Mouse (Mus musculus): Measurements from ENCODE around the gene Mon1b. TPM values are rescaled to one million over a fixed set of nuclear protein-coding genes. Genes with fewer than 3 reads are reported as not detected.

Gene Mon1b
- polyA plus RNA-seq (2016; fragmentation: Nextera tagmentation; extraction: Ambion mirVana) = 10.2 and 11.5 TPM in 2 replicates

DNA sequence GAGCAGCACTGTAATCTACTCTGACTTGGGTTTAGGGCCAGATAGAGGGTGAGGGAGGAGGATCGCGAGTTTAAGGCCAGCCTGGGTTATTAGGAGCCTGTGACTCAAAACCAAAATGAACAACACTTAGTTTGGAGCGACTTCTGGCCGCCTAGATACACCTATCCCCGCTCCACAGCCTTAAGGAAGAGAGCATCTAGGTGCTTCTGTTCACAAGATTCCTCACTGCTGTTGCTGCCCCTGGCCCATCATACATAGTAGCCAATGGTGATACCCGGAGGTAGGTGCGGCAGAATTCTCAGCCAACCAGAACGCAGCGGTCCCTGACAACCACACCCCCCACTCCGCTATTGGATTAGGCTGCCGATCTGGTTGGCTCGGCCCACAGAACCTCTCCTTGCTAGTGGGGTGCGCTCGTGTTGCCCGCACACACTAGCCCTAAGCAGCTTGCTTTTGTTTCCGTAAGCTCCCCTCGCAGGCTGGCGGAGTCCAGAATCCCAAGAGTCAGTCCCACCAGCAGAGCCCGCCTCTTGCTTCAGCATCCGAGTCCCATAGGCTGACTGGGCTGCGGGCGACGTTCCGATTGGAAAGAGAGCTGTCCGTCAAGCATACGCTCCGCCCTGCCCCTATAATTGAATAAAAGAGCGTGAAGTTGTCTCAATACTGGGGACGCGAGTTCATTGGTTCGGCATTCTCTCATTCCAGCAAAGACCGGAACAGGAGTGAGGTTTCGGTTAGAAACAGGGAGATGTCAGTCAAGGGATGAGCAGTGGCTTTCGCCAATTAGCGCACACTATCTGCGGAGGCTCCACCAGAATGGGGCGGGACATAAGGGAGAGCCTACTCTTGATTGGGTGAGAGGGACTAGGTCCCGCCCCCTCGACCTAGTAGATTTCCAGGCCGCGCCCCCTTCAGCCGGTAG lies at the start of gene Mon1b:
Gene Mon1b (plus strand): TSS at position 918 of the 922 bp plus-strand sequence.
- no peaks in the 10 kb centered on the region for H3K9me3 ChIP-seq
- peak; percentile 97 for DNase-seq (ENCODE audit: low spot score)
- peaks cover 24% of the 10 kb centered on the region for H3K36me3 ChIP-seq
- H3K27ac ChIP-seq = peak within 1 kb of the TSS; percentile 97
- H3K4me3 ChIP-seq = peak within 1 kb of the TSS; percentile 81
- no peaks in the 10 kb centered on the region for H3K27me3 ChIP-seq (ENCODE audit: insufficient read depth, poor library complexity, severe bottlenecking)
- whole genome bisulfite sequencing = under 1% methylated on average over 42 of the region's 42 CpGs
- H3K4me1 ChIP-seq (replicated peaks) = peaks cover 24% of the 10 kb centered on the region

GRCm38 (mm10) chr8:113598401-113598800 lies 37.0 kb upstream of the Mon1b start:
- Histone ChIP-seq H3K4me1 (replicated peaks) (no peaks in the 10 kb centered on the region), H3K27ac (no peak overlapping the region), H3K36me3 (no peaks in the 10 kb centered on the region), H3K4me3 (no peak overlapping the region), H3K9me3 (no peaks in the 10 kb centered on the region), H3K27me3 (ENCODE audit: insufficient read depth, poor library complexity, severe bottlenecking) (no peaks in the 10 kb centered on the region)
- WGBS = 47% methylated on average over 3 of the region's 3 CpGs
- DNase-seq (ENCODE audit: low spot score) = no peak

DNA sequence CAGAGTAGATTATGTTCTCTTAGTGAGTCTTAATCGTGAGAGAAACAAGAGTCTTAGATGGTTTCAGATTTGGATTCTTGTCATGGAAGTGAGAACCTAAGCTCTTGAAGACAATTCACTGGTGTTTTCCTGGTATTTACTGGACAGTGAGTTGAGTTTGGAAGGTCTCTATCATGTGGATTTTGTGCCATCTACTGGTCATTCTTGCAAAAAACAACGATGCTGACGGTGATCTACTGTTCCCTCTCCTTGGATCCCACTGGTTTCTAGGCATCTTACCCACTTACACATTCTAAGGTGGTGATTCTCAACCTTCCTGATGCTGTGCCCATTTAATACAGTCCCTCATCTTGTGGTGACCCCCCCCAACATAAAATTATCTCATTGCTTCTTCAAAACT lies 2.8 kb upstream of the Mon1b start:
- peaks cover 24% of the 10 kb centered on the region for H3K4me1 ChIP-seq (replicated peaks)
- DNase-seq (ENCODE audit: low spot score) = no peak
- no peaks in the 10 kb centered on the region for H3K9me3 ChIP-seq
- no peaks in the 10 kb centered on the region for H3K27me3 ChIP-seq (ENCODE audit: insufficient read depth, poor library complexity, severe bottlenecking)
- 8% methylated on average over 3 of the region's 3 CpGs for whole genome bisulfite sequencing
- no peak overlapping the region for H3K27ac ChIP-seq
- H3K36me3 ChIP-seq = peaks cover 1% of the 10 kb centered on the region
- no peak overlapping the region for H3K4me3 ChIP-seq

GRCm38 (mm10) chr8:113634161-113634560 lies 1.2 kb upstream of the Mon1b start:
- no peaks in the 10 kb centered on the region for H3K9me3 ChIP-seq
- peaks cover 24% of the 10 kb centered on the region for H3K4me1 ChIP-seq (replicated peaks)
- peaks cover 17% of the 10 kb centered on the region for H3K36me3 ChIP-seq
- H3K27me3 ChIP-seq (ENCODE audit: insufficient read depth, poor library complexity, severe bottlenecking) = no peaks in the 10 kb centered on the region
- DNase-seq (ENCODE audit: low spot score) = no peak
- peak overlapping the region; percentile 97 for H3K27ac ChIP-seq
- H3K4me3 ChIP-seq = peak overlapping the region; percentile 81
- 40% methylated on average over 12 of the region's 12 CpGs for WGBS

DNA sequence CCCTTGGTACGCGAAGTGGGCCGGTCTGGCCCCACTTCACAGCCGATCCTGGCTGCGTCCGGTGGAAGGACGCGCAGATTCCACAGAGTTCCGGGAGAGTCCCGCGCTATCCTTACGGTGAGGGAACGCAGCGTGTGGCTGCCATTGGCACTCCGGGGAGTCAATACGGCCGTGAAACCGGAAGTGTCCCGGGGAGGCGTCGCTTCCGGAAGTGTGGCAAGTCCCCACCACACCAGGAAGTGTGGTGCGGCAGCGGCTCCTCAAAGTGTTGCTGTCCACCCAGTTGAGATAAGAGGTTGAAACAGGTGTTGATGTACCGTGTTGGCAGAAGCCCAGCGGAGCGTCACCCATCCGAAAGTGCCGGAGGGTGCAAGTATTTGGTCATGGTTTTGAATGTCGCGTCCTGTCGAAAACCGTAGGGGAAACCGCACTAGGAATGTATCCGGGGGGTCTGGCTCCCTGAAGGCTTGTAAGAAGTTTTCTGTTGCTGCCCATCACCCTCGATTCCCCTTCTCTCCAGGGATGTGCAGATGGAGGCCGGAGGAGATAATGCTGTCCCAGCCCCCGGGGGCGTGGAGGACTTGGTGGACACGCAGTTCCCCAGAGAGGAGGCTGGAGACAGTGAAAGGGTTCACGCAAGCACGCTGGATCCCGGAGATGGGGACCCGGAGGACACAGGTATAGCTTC lies 349 bp downstream of the Mon1b start:
- H3K27me3 ChIP-seq (ENCODE audit: insufficient read depth, poor library complexity, severe bottlenecking) = no peaks in the 10 kb centered on the region
- DNase-seq (ENCODE audit: low spot score) = no peak
- H3K36me3 ChIP-seq = peaks cover 32% of the 10 kb centered on the region
- under 1% methylated on average over 44 of the region's 44 CpGs for WGBS
- peaks cover 24% of the 10 kb centered on the region for H3K4me1 ChIP-seq (replicated peaks)
- H3K27ac ChIP-seq = peak overlapping the region; percentile 97
- H3K9me3 ChIP-seq = no peaks in the 10 kb centered on the region
- H3K4me3 ChIP-seq = peak overlapping the region; percentile 81

DNA sequence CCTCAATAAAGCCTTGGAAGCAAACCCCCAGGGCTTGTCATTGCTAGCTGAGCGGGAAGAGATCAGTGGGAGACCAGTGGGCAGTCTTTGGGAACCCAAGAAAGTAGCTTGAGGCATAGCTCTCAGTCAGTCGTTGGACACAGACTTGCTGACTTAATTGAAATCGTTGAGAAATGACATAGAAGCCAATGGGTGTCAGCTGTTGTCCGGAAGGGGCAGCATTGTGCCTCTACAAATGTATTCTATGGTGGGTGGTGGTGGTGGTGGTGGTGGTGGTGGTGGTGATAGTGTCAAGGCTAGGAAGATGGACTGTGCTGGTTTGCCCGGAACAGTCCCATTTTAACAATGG lies 867 bp downstream of the Mon1b start:
- H3K27me3 ChIP-seq (ENCODE audit: insufficient read depth, poor library complexity, severe bottlenecking) = no peaks in the 10 kb centered on the region
- H3K27ac ChIP-seq = peak overlapping the region; percentile 97
- H3K9me3 ChIP-seq = no peaks in the 10 kb centered on the region
- 39% methylated on average over 5 of the region's 5 CpGs for WGBS
- H3K36me3 ChIP-seq = peaks cover 38% of the 10 kb centered on the region
- peak overlapping the region; percentile 81 for H3K4me3 ChIP-seq
- peaks cover 24% of the 10 kb centered on the region for H3K4me1 ChIP-seq (replicated peaks)
- no peak for DNase-seq (ENCODE audit: low spot score)

GRCm38 (mm10) chr8:113640357-113640756 lies 5.0 kb downstream of the Mon1b start:
- no peak for DNase-seq (ENCODE audit: low spot score)
- H3K36me3 ChIP-seq = peaks cover 61% of the 10 kb centered on the region
- 92% methylated on average over 8 of the region's 8 CpGs for WGBS
- H3K4me3 ChIP-seq = no peak overlapping the region
- H3K4me1 ChIP-seq (replicated peaks) = peaks cover 16% of the 10 kb centered on the region
- H3K27me3 ChIP-seq (ENCODE audit: insufficient read depth, poor library complexity, severe bottlenecking) = no peaks in the 10 kb centered on the region
- H3K27ac ChIP-seq = no peak overlapping the region
- no peaks in the 10 kb centered on the region for H3K9me3 ChIP-seq

GRCm38 (mm10) chr8:113642926-113643325 lies 7.5 kb downstream of the Mon1b start, which contains the start of gene Syce1l:
TSS of gene Syce1l (plus strand) at chr8:113643213.
- peaks cover 56% of the 10 kb centered on the region for H3K36me3 ChIP-seq

GRCm38 (mm10) chr8:113643479-113644210 lies 8.3 kb downstream of the Mon1b start:
- Histone ChIP-seq H3K4me3 (no peak overlapping the region), H3K4me1 (replicated peaks) (no peaks in the 10 kb centered on the region), H3K27ac (no peak overlapping the region), H3K9me3 (no peaks in the 10 kb centered on the region), H3K36me3 (peaks cover 49% of the 10 kb centered on the region), H3K27me3 (ENCODE audit: insufficient read depth, poor library complexity, severe bottlenecking) (no peaks in the 10 kb centered on the region)
- no peak for DNase-seq (ENCODE audit: low spot score)
- WGBS = 90% methylated on average over 8 of the region's 8 CpGs

More at GRCm38 (mm10) chr8:113642926-113643325, 7.5 kb downstream of the Mon1b start, which contains the start of gene Syce1l:
- H3K27ac ChIP-seq = no peak within 1 kb of the TSS
- no peaks in the 10 kb centered on the region for H3K4me1 ChIP-seq (replicated peaks)
- no peaks in the 10 kb centered on the region for H3K27me3 ChIP-seq (ENCODE audit: insufficient read depth, poor library complexity, severe bottlenecking)
- 94% methylated on average over 16 of the region's 16 CpGs for WGBS
- no peak within 1 kb of the TSS for H3K4me3 ChIP-seq
- no peak for DNase-seq (ENCODE audit: low spot score)
- H3K9me3 ChIP-seq = no peaks in the 10 kb centered on the region

DNA sequence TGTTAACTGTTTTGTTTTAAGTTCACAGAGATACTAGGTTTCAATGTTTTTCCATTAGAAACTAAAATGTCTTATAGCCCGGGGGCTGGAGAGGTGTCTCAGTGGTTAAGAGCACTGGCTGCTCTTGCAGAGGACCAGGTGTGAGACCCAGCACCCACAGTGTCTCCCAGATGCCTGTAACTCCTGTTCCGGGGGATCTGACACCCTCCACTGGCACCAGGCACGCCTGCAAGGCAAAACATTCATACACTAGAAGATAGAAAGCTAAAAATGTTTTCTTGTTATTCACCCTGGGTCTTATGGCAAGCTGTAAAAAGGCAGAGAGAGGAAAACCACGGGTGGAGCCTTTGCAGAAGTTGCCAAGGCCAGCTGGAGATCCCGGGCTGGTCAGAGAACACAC lies 9.8 kb downstream of the Mon1b start:
- Histone ChIP-seq H3K27ac (no peak overlapping the region), H3K9me3 (no peaks in the 10 kb centered on the region), H3K27me3 (ENCODE audit: insufficient read depth, poor library complexity, severe bottlenecking) (no peaks in the 10 kb centered on the region), H3K4me1 (replicated peaks) (no peaks in the 10 kb centered on the region), H3K36me3 (peaks cover 33% of the 10 kb centered on the region), H3K4me3 (no peak overlapping the region)
- DNase-seq (ENCODE audit: low spot score) = no peak
- 85% methylated on average over 5 of the region's 5 CpGs for WGBS

DNA sequence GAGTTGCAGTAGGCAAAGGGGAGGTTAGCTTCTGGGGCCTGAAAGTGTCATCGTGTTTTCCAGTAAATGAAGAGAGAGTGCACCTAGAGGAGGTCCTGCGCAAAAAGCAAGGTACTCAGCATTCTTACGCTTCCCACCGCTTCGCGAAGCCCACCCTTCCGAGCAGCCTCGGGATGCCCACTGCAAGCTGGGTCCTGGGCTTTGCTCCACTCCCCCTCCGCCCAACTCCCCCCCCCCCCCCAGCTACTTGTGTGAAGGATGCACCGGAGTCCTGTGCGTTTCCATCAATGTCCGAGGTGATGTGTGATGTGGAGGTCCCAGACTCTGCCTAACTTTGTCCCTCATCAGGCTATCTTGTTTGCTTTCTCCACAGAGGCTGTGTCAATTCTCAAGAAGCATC lies 17.1 kb downstream of the Mon1b start:
- Histone ChIP-seq H3K4me3 (no peak overlapping the region), H3K27me3 (ENCODE audit: insufficient read depth, poor library complexity, severe bottlenecking) (no peaks in the 10 kb centered on the region), H3K27ac (no peak overlapping the region), H3K4me1 (replicated peaks) (no peaks in the 10 kb centered on the region), H3K9me3 (no peaks in the 10 kb centered on the region), H3K36me3 (no peaks in the 10 kb centered on the region)
- 87% methylated on average over 12 of the region's 12 CpGs for WGBS
- no peak for DNase-seq (ENCODE audit: low spot score)

DNA sequence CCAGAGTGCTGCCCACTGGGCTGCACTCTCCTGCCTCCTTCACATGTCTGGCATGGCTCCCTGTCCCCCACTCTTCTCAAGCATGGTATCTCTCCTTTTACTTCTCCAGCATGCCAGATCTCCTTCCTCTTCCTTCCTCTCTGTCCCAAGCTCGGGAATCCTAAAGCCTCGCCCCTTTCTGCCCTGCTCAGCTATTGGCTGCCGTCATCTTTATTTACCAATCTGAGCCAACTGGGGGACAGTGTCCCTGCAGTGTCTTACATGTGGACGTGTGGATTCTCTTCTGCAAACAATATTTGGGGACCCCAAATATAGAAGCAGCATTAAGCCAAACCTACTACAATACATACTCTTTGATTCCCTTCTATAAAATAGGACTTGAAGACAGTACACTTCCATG lies 17.8 kb downstream of the Mon1b start:
- Histone ChIP-seq H3K4me1 (replicated peaks) (no peaks in the 10 kb centered on the region), H3K36me3 (no peaks in the 10 kb centered on the region), H3K4me3 (no peak overlapping the region), H3K27ac (no peak overlapping the region), H3K9me3 (no peaks in the 10 kb centered on the region), H3K27me3 (ENCODE audit: insufficient read depth, poor library complexity, severe bottlenecking) (no peaks in the 10 kb centered on the region)
- DNase-seq (ENCODE audit: low spot score) = no peak
- WGBS = 58% methylated on average over 4 of the region's 4 CpGs

Data from hindbrain, embryonic 10.5 days (tissue).